Mouse (Mus musculus) myocyte (in vitro differentiated cells): ENCODE results near the gene Tfpi2.

ENCODE experiments used
- CEBPB ChIP-seq: IDR thresholded peaks from 2 replicates; pipeline ENCODE4 v1.6.1; 2011; ENCODE audit warnings: mild to moderate bottlenecking, moderate library complexity; ENCODE audit not compliant: poor library complexity, insufficient read depth, severe bottlenecking
- MAX ChIP-seq: IDR thresholded peaks from one replicate; pipeline ENCODE4 v1.6.1; 2011; ENCODE audit warnings: low read depth, mild to moderate bottlenecking, control low read depth
- MYOD1 ChIP-seq, 3 experiments: IDR thresholded peaks; one replicate each; pipeline ENCODE4 v1.6.1; 2011; ENCODE audit warnings: control low read depth in 2 of 3, low read depth in 2 of 3, mild to moderate bottlenecking in 2 of 3, moderate library complexity in 1 of 3; ENCODE audit not compliant: insufficient read length in 2 of 3, control insufficient read depth in 1 of 3
- MYOG ChIP-seq, 3 experiments: IDR thresholded peaks; one replicate each; pipeline ENCODE4 v1.6.1; 2011; ENCODE audit warnings: control low read depth in 2 of 3, low read depth in 2 of 3, mild to moderate bottlenecking in 2 of 3; ENCODE audit not compliant: insufficient read length in 2 of 3, control insufficient read depth in 1 of 3, insufficient read depth in 1 of 3
- POLR2A ChIP-seq: IDR thresholded peaks from one replicate; pipeline ENCODE4 v1.6.1; 2011; ENCODE audit warnings: low read depth, mild to moderate bottlenecking, control low read depth, moderate library complexity; ENCODE audit not compliant: insufficient read length
- SRF ChIP-seq: IDR thresholded peaks from one replicate; pipeline ENCODE4 v1.6.1; 2011; ENCODE audit warnings: low read depth; ENCODE audit not compliant: control insufficient read depth, insufficient read length
- TCF12 ChIP-seq: IDR thresholded peaks from one replicate; pipeline ENCODE4 v1.6.1; 2011; ENCODE audit warnings: mild to moderate bottlenecking, control low read depth; ENCODE audit not compliant: poor library complexity, insufficient read depth, severe bottlenecking
- USF1 ChIP-seq: IDR thresholded peaks from one replicate; pipeline ENCODE4 v1.6.1; 2011; ENCODE audit warnings: low read depth, mild to moderate bottlenecking, control low read depth, moderate library complexity

- TF ChIP-seq POLR2A (no peak), CEBPB (no peak), USF1 (no peak), MYOD1 (IDR thresholded peaks at IDR 0.05; ENCODE audit: control insufficient read depth in 1 of 3, insufficient read length in 2 of 3, low read depth in 2 of 3) (no peak), TCF12 (no peak), MAX (no peak), MYOG (IDR thresholded peaks at IDR 0.05; ENCODE audit: control insufficient read depth in 1 of 3, insufficient read depth in 1 of 3, insufficient read length in 2 of 3, low read depth in 2 of 3) (no peak), SRF (no peak)
Measured at GRCm38 (mm10) chr6:3922870-3923269, 65.8 kb downstream of the Tfpi2 start.
